Mouse (Mus musculus) CH12.LX (cell line): ENCODE results near the gene Nckap1l. TPM values are rescaled to one million over a fixed set of nuclear protein-coding genes. Genes with fewer than 3 reads are reported as not detected.

Experiments used
- DNase-seq: peaks from one replicate; pipeline ENCODE4 v3.0.0-alpha.2; 2013; ENCODE audit errors: extremely low read depth
- H3K27ac ChIP-seq: 2 replicates; pipeline ENCODE4 v1.5.1; 2012; ENCODE audit warnings: low read depth, mild to moderate bottlenecking, control low read depth, moderate library complexity; ENCODE audit not compliant: insufficient read depth
- H3K27me3 ChIP-seq: replicated peaks from 2 replicates; pipeline ENCODE3; 2012; ENCODE audit warnings: inconsistent platforms
- H3K36me3 ChIP-seq, 2 experiments: replicated peaks in 1 of 2; 2 replicates each; pipeline versions ENCODE3 to v1.6.1; 2012; ENCODE audit warnings: inconsistent platforms in 1 of 2, low read length in 1 of 2, mild to moderate bottlenecking in 1 of 2, mixed read lengths in 1 of 2, moderate library complexity in 1 of 2; ENCODE audit not compliant: control insufficient read depth in 1 of 2, insufficient read depth in 1 of 2
- H3K4me1 ChIP-seq, 2 experiments: 2 replicates each; pipeline ENCODE4 v1.6.1; 2012; ENCODE audit warnings: inconsistent platforms in 1 of 2, moderate library complexity in 1 of 2; ENCODE audit not compliant: insufficient read depth in 2 of 2, control insufficient read depth in 1 of 2
- H3K4me2 ChIP-seq: 2 replicates; pipeline ENCODE4 v1.6.1; 2012; ENCODE audit warnings: low read depth, mild to moderate bottlenecking, control low read depth; ENCODE audit not compliant: poor library complexity, insufficient read depth, severe bottlenecking
- H3K4me3 ChIP-seq, 3 experiments: fragments of 150-350 bp in 1 of 3; sonication (generic) in 1 of 3; replicated peaks in 1 of 3; 2 replicates each; pipeline versions ENCODE3 to v1.5.1; 2011 to 2012; ENCODE audit warnings: low read depth in 2 of 3, low read length in 2 of 3, mild to moderate bottlenecking in 2 of 3, moderate library complexity in 2 of 3, control low read depth in 1 of 3, improper control_type of control experiment in 1 of 3, inconsistent platforms in 1 of 3, mixed read lengths in 1 of 3; ENCODE audit not compliant: poor library complexity in 1 of 3
- H3K79me2 ChIP-seq: replicated peaks from 2 replicates; pipeline ENCODE4 v1.6.1; 2012; ENCODE audit warnings: mild to moderate bottlenecking, moderate library complexity; ENCODE audit not compliant: control insufficient read depth, poor library complexity, insufficient read depth, severe bottlenecking; ENCODE audit errors: extremely low read depth
- H3K9ac ChIP-seq: 2 replicates; pipeline ENCODE4 v1.6.1; 2012; ENCODE audit warnings: low read depth, mild to moderate bottlenecking, control low read depth, moderate library complexity; ENCODE audit not compliant: insufficient read depth
- H3K9me3 ChIP-seq: replicated peaks from 2 replicates; pipeline ENCODE3; 2012; ENCODE audit warnings: low read length, inconsistent platforms, mixed read lengths
- CHD1 ChIP-seq: IDR thresholded peaks from 2 replicates; pipeline ENCODE4 v1.6.1; 2012; ENCODE audit warnings: low read depth, low read length, improper control_type of control experiment, inconsistent platforms
- CHD2 ChIP-seq: IDR thresholded peaks from 2 replicates; pipeline ENCODE4 v1.6.1; 2011; ENCODE audit warnings: low read length, improper control_type of control experiment
- CTCF ChIP-seq, 2 experiments: IDR thresholded peaks in 1 of 2; conservative IDR thresholded peaks in 1 of 2; 2 replicates each; pipeline ENCODE4 v1.5.1; 2011 to 2012; ENCODE audit warnings: low read depth in 2 of 2, low read length in 2 of 2, improper control_type of control experiment in 1 of 2, inconsistent platforms in 1 of 2, mild to moderate bottlenecking in 1 of 2, moderate library complexity in 1 of 2
- E2F4 ChIP-seq: IDR thresholded peaks from 2 replicates; pipeline ENCODE4 v1.6.1; 2011; ENCODE audit warnings: low read depth, low read length, improper control_type of control experiment; ENCODE audit not compliant: insufficient replicate concordance
- ELF1 ChIP-seq: IDR thresholded peaks from 2 replicates; pipeline ENCODE4 v1.6.1; 2014; ENCODE audit warnings: low read depth, mild to moderate bottlenecking, inconsistent platforms, low read length, improper control_type of control experiment
- ETS1 ChIP-seq: conservative IDR thresholded peaks from 2 replicates; pipeline ENCODE4 v1.6.1; 2012; ENCODE audit warnings: low read depth, mild to moderate bottlenecking, inconsistent platforms, low read length, improper control_type of control experiment, moderate library complexity
- HCFC1 ChIP-seq: IDR thresholded peaks from 2 replicates; pipeline ENCODE4 v1.6.1; 2012; ENCODE audit warnings: low read depth, mild to moderate bottlenecking, inconsistent platforms, low read length, improper control_type of control experiment
- IRF4 ChIP-seq: IDR thresholded peaks from 2 replicates; pipeline ENCODE4 v1.6.1; 2014; ENCODE audit warnings: low read depth, mild to moderate bottlenecking, inconsistent platforms, low read length, improper control_type of control experiment
- JUND ChIP-seq: conservative IDR thresholded peaks from 2 replicates; pipeline ENCODE4 v1.6.1; 2011; ENCODE audit warnings: low read depth, low read length, improper control_type of control experiment
- MAX ChIP-seq: IDR thresholded peaks from 2 replicates; pipeline ENCODE4 v1.6.1; 2011; ENCODE audit warnings: low read length, improper control_type of control experiment
- MAZ ChIP-seq: IDR thresholded peaks from 2 replicates; pipeline ENCODE4 v1.6.1; 2012; ENCODE audit warnings: low read depth, mild to moderate bottlenecking, inconsistent platforms, low read length, improper control_type of control experiment, moderate library complexity
- MEF2A ChIP-seq: IDR thresholded peaks from 2 replicates; pipeline ENCODE4 v1.6.1; 2014; ENCODE audit warnings: low read depth, mild to moderate bottlenecking, inconsistent platforms, low read length, improper control_type of control experiment, borderline replicate concordance
- MXI1 ChIP-seq: IDR thresholded peaks from 2 replicates; pipeline ENCODE4 v1.6.1; 2011; ENCODE audit warnings: mild to moderate bottlenecking, low read depth, low read length, improper control_type of control experiment
- NELFE ChIP-seq: IDR thresholded peaks from 2 replicates; pipeline ENCODE4 v1.6.1; 2011; ENCODE audit warnings: low read depth, low read length, improper control_type of control experiment
- RAD21 ChIP-seq: IDR thresholded peaks from 2 replicates; pipeline ENCODE4 v1.6.1; 2011; ENCODE audit warnings: low read depth, mild to moderate bottlenecking, low read length, improper control_type of control experiment, moderate library complexity
- RCOR1 ChIP-seq: conservative IDR thresholded peaks from 2 replicates; pipeline ENCODE4 v1.6.1; 2012; ENCODE audit warnings: low read depth, mild to moderate bottlenecking, inconsistent platforms, low read length, improper control_type of control experiment
- SIN3A ChIP-seq: IDR thresholded peaks from 2 replicates; pipeline ENCODE4 v1.6.1; 2012; ENCODE audit warnings: low read length, improper control_type of control experiment, inconsistent platforms
- TBP ChIP-seq: conservative IDR thresholded peaks from 2 replicates; pipeline ENCODE4 v1.6.1; 2011; ENCODE audit warnings: low read depth, low read length, improper control_type of control experiment
- UBTF ChIP-seq: IDR thresholded peaks from 2 replicates; pipeline ENCODE4 v1.6.1; 2012; ENCODE audit warnings: low read depth, mild to moderate bottlenecking, inconsistent platforms, low read length, improper control_type of control experiment, moderate library complexity
- USF1 ChIP-seq: IDR thresholded peaks from 2 replicates; pipeline ENCODE4 v1.6.1; 2014; ENCODE audit warnings: low read depth, mild to moderate bottlenecking, inconsistent platforms, low read length, improper control_type of control experiment
- ZC3H11A ChIP-seq: IDR thresholded peaks from 2 replicates; pipeline ENCODE4 v1.6.1; 2012; ENCODE audit warnings: low read depth, mild to moderate bottlenecking, inconsistent platforms, low read length, improper control_type of control experiment
- ZMIZ1 ChIP-seq: IDR thresholded peaks from 2 replicates; pipeline ENCODE4 v1.6.1; 2012; ENCODE audit warnings: low read depth, mild to moderate bottlenecking, inconsistent platforms, low read length, improper control_type of control experiment
- ZNF384 ChIP-seq: IDR thresholded peaks from 2 replicates; pipeline ENCODE4 v1.6.1; 2012; ENCODE audit warnings: low read depth, low read length, improper control_type of control experiment, inconsistent platforms
- dilution Hi-C: fragments of 300-500 bp; cut with MboI; formaldehyde crosslinking; loops from 2 replicates; pipeline ENCODE4 v1.14.3; 2020; ENCODE audit warnings: low sequenced_read_pairs; ENCODE audit not compliant: extremely low pct_unique_long_range_greater_than_20kb, extremely low pct_ligation_motif_present
- in situ Hi-C: fragments of 300-500 bp; cut with MboI; formaldehyde crosslinking; loops from 3 replicates; pipeline ENCODE4 v1.14.3; 2019; ENCODE audit warnings: low sequenced_read_pairs, low pct_ligation_motif_present, low pct_unique_long_range_greater_than_20kb, mixed read lengths
- polyA plus RNA-seq: library from polyadenylated mRNA; unstranded; fragments of >175 nt; gene quantifications from 2 replicates; pipeline ENCODE4 v1.2.1, GENCODE M21; 2012; ENCODE audit warnings: low read depth; ENCODE audit not compliant: insufficient read length
- total RNA-seq, 2 experiments: library from RNA; depleted of rRNA; stranded (reverse); fragments of 300-350 nt in 1 of 2; fragments of >200 nt in 1 of 2; gene quantifications; 2 replicates each; pipeline ENCODE4 v1.2.3; 2012 to 2014

Gene Nckap1l
- total and polyA plus RNA-seq, 3 experiments, result 68.6 to 109 (median 77.7) TPM

- peaks cover 15 to 78% of the 10 kb centered on the region in 2 experiments for H3K36me3 ChIP-seq
- no peak for DNase-seq
- no peak overlapping the region for H3K27ac ChIP-seq
- no peak for TF ChIP-seq ELF1
- TF ChIP-seq USF1, result no peak
- TF ChIP-seq TBP, result no peak
- no peak for TF ChIP-seq JUND
- TF ChIP-seq CHD2, result no peak
- TF ChIP-seq IRF4, result no peak
- no peak for TF ChIP-seq ETS1
- TF ChIP-seq MAX, result no peak
- no peak for TF ChIP-seq E2F4
- TF ChIP-seq, all 38 proteins: peak for 0
- no peak overlapping the region for H3K4me2 ChIP-seq
- H3K27me3 ChIP-seq, result no peaks in the 10 kb centered on the region
- dilution Hi-C loops (no loop called here), in situ Hi-C loops (no loop called here)
- H3K4me1 ChIP-seq, result peaks cover 20 to 50% of the 10 kb centered on the region in 2 experiments
- no peaks in the 10 kb centered on the region for H3K9me3 ChIP-seq
- H3K9ac ChIP-seq, result no peak overlapping the region
- H3K79me2 ChIP-seq, result no peaks in the 10 kb centered on the region
- H3K4me3 ChIP-seq, result no peak overlapping the region
Measured at GRCm38 (mm10) chr15:103513621-103514031, 60.0 kb downstream of the Nckap1l start.

DNA sequence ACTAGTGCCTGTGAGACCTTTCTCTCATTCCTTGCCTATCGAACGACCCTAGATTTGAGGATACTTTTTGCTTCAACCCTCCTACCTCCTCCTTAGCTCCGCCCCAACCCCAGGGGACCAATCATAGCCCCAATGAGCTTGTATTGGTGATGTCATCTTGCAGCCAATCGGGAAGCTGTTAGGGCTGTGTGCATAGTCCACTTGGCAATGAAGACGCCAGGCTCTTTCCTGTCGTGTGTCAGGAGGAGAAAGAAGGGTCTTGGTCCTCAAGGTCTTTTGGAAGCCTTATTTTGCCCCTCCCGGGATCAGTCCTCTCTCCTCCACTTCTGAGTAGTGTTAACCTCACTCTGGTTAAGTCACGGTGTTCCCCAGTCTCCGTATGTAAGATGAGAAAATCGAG is 60.5 kb downstream of the Nckap1l start:
- Histone ChIP-seq H3K9ac (no peak overlapping the region), H3K4me1 (peaks cover 20 to 55% of the 10 kb centered on the region in 2 experiments), H3K27ac (no peak overlapping the region), H3K9me3 (no peaks in the 10 kb centered on the region), H3K36me3 (peaks cover 14 to 77% of the 10 kb centered on the region in 2 experiments), H3K4me3 (no peak overlapping the region), H3K79me2 (no peaks in the 10 kb centered on the region), H3K4me2 (no peak overlapping the region), H3K27me3 (no peaks in the 10 kb centered on the region)
- peak; percentile 86 for DNase-seq
- TF ChIP-seq MAX (no peak), CTCF (conservative IDR thresholded peaks at IDR 0.05 in 1 of 2, IDR thresholded peaks at IDR 0.05 in 1 of 2; ENCODE audit: low read depth in 2 of 2, low read length in 2 of 2) (no peak), HCFC1 (no peak), UBTF (no peak), MEF2A (no peak), CHD1 (no peak), RAD21 (no peak), MXI1 (no peak), NELFE (no peak), RCOR1 (no peak), ELF1 (no peak), ZC3H11A (no peak), MAZ (no peak), SIN3A (no peak), TBP (no peak), USF1 (no peak), ZNF384 (no peak), ZMIZ1 (no peak)
- dilution Hi-C loops (no loop called here), in situ Hi-C loops (no loop called here)
